Mouse (Mus musculus): Measurements from ENCODE around the gene Arhgef18.

Arhgef18 gene

DNA sequence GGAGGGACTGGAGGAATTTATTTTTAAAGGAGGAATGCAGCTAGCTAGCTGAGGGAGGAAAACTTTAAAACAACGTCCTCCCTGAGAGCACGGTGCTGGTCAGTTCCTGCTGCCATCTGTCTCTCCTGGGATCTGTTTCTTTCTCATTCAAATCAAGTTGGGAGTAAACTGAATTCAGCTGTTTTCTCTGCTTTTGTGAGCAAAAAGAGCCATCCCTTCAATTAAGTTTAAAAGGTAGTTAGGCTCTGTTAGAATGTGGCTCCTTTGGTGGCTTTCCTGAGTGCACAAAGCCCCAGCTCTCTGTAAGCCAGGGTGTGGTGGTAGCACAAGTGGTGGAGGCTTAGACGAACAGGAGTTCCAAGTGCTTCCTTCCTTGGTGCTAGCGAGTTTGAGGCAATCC is 2.4 kb downstream of the Arhgef18 start:
- no peak for DNase-seq (ENCODE audit: low spot score)

DNA sequence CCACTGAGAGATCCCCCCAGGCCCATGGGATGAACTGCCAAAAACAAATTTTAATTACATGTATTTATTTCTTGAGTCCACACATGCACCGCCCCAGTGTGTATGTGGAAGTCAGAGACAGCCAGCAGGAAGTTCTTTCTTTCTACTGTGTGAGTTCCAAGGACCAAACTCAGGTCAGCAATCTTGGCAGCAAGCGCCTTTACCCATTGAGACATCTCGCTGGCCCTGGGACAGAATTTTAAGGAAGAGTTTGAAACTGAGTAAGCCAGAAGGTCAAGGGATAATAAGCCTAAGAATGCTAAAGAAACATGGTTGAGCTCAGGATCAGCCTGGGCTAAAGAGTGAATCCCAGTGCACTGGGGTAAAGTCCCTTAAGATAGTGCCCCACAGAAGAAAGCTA is 4.8 kb downstream of the Arhgef18 start:
- DNase-seq (ENCODE audit: low spot score): no peak

DNA sequence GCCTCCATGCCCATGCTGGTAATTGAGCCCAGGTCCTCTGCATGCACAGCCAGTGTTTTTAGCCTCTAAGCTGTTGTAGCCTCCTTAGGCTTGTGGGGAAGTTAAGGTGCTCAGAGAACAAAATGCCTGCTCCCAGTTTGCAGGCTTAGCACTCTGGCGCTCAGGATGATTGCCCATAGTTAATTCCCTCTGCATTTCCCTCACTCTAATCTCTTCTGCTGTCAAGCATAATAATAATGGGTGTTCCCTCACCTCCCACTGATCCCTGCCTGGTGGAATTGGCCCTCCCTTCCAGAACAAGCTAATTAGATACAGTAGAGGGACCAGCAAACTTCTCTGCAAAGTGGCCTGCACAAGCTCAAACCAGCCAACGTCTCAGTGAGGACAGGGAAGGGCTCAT is 7.7 kb downstream of the Arhgef18 start:
- DNase-seq (ENCODE audit: low spot score): no peak

DNA sequence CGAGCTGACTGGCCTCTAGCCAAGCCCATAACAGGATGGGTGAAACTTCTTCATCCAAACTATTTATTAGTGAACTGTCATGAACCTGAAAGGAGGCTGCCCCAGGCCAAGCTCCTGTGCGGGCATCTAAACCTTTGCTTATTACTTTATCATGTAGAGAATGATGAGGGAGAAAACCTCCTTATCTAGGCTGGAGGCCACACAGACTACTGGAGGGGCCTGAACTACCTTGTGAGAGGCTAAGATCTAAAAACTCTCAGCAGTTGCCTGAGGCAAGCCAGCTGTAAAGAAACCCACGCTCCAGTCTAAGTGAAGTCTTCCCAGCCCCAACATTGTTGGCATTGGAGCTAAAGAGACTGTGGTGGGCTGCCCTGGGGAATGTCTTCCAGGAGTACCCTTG is 14.6 kb downstream of the Arhgef18 start:
- DNase-seq (ENCODE audit: low spot score): no peak

DNA sequence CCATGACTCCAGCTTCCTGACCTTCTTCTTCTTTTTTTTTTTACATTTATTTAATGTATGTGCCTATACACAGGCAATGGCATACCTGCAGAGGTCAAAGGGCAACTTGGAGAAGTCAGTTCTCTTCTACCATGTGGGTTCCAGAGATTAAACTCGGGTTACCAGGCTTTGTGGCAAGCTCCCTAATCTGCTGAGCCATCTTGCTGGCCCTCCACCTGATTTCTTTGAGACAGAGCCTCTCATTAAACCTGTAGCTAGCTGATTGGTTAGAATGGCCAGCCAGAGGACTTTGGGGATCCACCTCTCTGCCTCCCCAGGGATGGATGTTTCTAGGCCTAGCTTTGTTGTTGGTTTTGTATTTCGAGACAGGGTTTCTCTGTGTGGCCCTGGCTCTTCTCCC is 18.3 kb downstream of the Arhgef18 start:
- no peak for DNase-seq (ENCODE audit: low spot score)

DNA sequence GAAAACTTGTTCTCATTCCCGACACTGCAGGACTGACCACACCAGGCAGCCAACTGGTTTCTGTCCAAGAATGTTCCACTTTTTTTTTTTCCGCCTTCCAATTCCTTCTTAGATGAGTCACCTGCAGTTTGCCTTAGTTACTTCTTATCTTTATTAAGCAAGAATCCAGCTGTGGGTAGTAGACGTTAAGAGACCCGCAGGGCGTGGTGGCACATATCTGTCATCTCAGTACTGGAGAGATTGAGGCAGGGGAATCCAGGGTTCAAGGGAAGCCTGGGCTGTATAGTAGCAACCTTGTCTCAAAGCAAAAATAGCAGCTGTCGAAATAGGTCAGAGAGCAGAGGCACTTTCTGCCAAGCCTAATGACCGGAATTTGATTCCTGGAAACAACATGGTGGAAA is 19.1 kb downstream of the Arhgef18 start:
- no peak for DNase-seq (ENCODE audit: low spot score)

DNA sequence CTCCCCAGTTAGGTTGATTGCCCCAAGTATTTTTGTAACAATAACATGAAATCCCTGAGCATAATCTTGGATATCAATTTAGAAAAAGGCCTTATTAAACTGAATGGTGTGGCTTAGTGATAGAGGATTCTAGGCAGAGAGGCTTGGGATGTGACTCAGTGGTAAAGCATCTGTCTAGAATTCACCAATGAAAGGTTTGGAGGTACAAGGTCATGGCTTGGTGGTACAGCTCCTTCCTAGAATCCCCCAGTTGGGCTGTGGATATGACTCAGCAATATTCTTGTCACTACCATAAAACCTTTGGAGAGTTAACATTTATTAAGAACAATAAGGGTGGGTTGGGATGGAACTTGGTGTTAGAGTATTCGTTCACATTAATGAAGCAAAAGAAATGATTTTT is 20.0 kb downstream of the Arhgef18 start:
- DNase-seq (ENCODE audit: low spot score): no peak

DNA sequence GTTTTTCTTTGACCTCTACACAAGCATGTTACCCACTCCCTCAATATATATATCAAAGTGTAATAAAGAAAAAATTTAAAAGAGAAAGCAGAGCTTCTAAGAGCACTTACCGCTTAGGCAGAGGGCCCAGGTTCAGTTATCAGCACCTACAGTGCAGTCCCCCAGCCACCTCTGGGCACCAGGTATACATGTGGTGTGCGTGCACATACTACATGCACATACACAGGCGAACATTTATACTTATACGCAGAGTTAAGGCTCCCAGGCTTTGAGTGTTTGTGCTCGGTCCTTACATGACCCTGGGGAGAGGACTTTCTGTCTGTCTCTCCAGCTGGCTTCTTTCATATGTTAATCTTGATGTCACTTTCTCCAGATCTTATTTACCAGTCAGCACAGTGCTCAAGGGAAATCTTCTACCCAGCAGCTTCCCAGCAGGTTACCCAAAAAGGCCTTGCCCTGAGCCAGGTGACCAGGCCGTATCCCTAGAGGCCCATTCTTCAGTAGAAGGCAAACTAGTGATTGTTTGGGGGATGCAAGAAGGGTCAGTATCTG is 21.9 kb downstream of the Arhgef18 start:
- DNase-seq (ENCODE audit: low spot score): no peak

DNA sequence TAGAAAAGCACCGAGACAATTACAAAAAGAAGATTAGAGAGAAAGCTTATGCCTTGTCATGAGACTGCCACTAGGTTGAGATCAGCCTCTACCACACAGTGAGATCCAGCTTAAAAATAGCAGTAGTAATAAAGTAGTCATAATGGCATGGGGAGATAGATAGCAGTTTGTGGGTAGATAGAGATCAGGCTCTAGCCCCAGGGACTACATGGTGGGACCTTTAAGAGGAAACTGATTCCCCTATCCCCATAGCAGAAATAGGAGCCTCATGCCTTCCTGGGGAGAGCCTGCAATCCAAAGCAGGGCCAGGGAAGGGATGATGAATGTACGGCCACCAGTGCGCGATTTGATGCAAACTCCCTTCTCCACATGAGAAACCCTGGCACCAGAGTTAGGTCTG is 22.5 kb downstream of the Arhgef18 start:
- no peak for DNase-seq (ENCODE audit: low spot score)

DNA sequence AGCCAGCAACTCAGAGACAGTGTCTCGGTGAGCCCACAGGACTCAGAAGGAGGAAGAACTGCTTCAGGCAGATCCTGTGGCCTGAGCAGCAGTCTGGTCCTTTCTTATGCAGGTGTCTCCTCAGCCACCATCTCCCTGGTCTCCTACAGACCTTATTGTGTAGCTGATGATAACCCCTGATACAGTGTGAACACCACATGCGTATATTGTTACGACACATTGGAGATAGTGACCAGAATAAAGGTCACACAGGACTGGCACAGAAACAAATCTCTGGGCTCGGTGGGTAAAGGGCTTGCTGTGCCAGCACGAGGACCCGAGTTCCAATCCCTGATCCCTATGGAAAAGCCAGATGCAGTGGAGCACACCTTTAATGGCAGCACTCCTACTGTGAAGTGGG is 22.9 kb downstream of the Arhgef18 start:
- no peak for DNase-seq (ENCODE audit: low spot score)

DNA sequence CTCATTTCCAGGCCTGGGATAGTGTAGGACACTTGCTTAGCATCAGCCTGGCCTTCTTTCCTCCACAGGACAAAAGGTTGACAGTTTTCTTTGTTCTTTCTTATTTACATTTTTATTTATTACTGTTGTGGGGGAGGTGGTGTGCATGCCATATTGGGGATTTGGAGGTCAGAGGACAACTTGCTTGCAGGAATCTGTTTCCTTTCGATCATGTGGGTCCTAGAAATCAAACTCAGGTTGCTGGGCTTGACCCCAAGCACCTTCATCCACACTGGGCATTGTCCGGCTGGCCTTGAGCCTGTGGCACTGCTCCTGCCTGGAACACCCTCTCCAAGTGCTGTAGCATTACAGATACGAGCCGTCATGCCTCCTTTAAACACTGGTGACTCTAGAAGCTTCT is 24.0 kb downstream of the Arhgef18 start:
- DNase-seq (ENCODE audit: low spot score): no peak

DNA sequence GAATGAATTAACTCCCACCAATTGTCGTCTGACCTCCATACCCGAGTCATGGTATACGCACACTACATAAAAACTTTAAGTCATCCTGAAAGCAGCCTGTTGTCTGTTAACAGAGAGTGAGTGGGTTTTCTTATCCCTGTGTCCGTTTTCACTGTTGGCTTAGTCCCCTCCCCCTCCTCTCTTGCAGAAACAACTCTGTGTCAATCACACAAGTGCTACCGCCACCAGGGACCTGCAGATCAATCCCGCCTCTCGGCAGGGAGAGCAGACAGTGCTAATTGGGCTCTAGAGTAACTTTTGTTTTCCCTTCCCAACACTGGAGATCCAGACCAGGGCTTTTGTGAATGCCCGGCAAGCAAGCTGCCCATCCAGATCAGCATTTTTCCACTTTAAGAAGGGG is 24.6 kb downstream of the Arhgef18 start:
- no peak for DNase-seq (ENCODE audit: low spot score)

DNA sequence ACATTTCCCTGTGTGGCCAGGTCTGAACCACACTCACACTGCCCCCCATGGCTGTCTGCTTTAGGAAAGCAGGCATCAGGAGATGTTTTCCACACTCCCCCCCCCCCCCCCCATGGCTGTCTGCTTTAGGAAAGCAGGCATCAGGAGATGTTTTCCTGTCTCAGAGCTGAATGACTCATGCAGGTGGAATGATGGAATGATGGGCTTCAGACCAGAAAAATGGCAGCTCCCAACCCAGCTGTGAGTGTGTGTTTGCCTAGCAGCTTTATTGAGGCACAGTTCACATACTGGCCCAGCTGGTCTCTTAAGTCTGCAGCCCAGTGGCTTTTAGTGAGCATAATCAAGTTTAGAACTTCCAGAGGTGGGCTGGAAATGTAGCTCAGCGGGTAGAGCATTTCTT is 25.3 kb downstream of the Arhgef18 start:
- DNase-seq (ENCODE audit: low spot score): no peak

DNA sequence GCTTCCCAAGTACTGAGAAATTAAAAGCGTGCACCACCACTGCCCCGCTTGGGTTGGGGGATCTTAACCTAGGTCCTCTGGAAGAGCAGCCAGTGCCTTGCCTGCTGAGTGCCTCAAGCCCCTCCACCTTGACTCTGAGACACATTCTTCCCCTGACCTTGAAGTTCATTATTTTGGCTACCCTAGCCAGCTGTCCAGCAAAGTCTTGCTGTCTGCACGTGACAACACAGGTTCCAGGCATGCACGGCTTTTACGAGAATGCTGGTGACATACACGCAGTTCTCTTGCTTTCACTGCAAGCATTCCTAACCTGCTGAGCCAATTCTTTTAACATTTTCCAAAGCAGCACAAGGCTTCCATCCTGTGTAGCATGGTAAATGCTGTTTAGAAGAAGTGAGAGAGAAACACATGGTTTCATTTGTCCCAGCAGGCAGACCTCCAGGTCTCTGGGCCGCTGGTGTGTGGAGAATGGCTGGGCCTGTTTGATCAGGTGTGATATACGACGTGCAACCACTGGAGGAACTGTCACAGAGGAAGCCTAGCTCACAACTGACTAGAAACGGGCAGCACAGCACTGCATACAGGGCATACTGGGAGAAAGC is 27.4 kb downstream of the Arhgef18 start:
- DNase-seq (ENCODE audit: low spot score): no peak

DNA sequence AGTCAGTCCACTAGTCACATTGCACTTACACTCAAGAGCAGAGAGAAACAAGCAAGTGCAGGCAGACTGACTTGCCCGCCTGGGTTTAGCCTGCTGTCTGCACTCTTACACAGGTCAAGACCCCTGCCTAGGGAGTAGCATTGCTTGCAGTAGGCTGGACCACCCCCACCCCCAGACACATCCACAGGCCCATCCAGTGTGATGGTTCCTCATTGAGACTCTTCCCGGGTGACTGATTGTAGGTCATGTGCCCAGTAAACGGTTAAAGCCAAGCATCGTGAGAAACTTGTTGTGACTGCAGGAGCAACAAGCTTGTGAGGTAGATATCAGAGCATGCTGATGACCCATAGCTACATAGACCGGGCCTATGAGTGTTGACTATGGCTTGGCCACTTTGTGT is 28.7 kb downstream of the Arhgef18 start:
- DNase-seq (ENCODE audit: low spot score): no peak

DNA sequence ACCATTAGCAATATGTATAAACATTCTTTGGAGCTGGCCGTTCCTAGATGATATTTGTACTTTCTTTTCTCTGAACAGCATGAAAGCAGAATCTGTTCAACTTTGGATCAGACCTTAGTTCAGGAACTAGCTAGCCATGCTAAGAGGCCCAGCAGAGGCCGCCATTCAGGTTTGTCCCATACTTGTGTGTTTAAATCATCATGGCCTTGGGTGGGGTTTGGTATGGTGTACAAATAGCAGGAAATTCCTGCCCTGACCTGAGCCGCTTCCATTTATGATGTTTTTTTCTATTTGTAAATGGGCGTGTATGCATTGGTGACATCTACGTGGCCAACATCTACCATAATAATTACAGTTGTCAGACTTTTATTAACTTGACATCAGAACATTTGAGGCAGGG is 32.4 kb downstream of the Arhgef18 start:
- no peak for DNase-seq (ENCODE audit: low spot score)

DNA sequence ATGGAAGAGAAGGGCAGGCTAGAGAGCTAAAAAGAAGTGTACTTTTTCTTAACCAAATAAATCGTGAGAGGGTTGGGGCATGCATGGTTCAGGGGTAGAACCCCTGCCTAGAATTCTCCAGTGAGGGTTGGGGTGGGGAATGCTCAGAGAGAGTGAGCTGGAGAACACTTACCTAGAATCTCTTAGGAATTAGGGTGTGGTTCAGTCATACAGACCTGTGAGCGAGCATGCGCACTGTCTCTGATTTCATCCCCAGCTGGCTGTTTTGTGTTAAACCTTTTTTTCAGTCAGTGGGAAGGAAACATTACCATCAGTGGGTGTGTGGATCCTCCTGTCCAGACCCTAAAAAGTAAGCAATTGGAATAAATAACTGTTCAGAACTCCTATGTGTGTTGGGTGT is 33.4 kb downstream of the Arhgef18 start:
- DNase-seq (ENCODE audit: low spot score): no peak

DNA sequence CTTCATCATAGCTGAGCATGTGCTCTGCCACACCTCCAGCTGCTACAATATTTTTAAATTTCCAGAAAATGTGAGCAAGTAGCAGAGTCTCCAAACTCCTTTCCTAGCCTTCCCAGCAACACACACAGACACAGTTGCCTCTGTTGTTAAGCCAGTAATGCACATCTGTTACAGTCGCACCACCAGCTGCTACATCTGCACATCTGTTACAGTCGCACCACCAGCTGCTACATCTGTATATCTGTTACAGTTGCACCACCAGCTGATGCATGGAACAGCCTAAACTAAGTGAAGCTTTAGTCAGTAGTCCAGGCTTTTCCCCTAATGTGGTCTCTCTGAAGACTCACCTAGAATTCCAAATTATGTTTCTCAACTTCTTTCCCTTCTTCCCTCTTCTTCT is 35.6 kb downstream of the Arhgef18 start:
- DNase-seq (ENCODE audit: low spot score): no peak

DNA sequence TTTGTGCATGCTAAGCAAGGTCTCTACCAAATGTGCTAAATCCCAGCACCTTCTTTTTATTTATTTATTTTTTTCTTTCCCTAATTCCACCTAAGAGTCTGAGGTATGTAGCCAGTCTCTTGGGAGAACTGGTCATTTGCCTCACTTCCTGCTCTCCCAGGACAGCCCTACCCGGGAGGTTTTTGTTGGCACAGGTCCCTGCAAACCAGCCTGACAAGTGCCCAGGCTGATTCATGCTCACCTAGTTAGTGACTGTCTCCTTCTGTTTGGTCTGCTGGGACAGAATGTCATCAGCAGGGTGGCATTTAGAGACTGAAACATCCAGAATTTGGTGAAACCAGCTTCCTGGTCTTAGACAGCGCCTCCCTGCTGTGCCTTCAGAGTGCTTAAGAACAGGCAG is 37.2 kb downstream of the Arhgef18 start:
- DNase-seq (ENCODE audit: low spot score): no peak

DNA sequence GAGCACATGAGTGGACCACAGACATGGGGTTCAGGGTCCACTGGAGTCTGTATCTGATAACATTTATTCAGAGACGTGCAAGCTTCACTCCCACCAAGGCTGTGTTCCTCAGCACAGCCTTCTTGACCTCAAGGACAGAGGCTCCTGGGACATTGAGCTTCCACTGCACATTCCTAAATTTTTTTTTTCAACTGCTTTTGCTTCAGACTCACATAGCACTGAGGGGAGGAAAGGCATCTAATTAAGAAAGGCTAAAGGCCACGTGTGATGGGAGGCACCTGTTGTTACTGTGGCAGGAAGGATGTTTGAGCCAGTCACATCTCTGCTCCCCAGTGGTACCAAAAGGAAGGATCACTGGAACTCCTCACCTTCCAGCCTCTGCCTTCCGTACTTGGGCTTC is 38.3 kb downstream of the Arhgef18 start:
- no peak for DNase-seq (ENCODE audit: low spot score)

DNA sequence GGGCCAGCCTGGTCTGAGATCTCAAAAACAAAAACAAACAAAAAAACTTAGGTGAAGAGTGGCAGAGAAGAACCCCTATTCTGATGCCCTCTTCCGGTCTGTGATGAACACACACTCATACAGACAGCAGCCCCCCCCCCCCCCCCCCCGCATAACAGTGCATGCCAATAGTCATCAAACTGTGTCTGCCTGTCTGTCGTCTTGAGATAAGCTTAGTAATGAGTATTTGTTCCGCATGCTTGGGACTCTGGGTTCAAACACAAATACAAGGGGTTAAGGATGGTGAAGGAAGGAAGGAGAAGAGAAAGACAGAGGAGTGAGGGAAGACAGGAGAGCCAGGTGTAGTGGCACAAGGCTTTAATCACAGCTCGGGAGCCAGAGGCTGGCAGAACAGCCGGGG is 43.7 kb downstream of the Arhgef18 start:
- no peak for DNase-seq (ENCODE audit: low spot score)

DNA sequence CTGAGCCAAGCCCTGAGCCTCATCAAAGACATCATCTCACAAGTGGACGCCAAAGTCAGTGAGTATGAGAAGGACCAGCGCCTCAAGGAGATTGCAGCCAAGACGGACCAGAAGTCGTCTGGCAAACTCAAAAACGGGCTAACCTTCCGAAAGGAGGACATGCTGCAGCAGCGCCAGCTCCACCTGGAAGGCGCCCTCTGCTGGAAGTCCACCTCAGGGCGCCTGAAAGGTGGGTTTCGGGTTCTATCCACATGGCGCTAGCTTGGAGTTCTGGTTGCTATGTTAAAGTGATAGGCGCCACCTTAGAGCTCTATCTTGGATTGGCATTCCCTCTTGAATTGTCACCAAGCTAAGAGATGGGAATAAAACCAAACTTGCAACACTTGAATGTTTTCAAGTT is 46.7 kb downstream of the Arhgef18 start:
- no peak for DNase-seq (ENCODE audit: low spot score)

DNA sequence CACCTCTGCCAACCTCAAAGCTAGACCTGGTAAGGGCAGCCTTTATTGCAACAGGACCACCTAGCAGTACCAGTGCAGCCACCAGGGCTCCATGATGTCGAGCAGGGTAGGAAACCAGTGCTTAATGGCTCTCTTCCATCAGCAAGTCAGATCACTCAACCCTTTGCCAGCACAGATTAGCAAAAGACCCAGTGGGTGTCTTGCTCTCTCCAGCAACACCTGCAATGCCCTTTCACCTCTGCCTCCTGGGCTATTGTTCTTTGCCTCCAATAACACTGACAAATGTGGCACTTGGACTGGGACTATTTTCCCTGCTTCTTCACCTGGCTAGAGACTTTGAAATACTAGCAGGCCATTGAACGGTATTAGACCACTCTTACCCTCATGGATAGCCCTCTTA is 56.4 kb downstream of the Arhgef18 start:
- DNase-seq (ENCODE audit: low spot score): no peak

DNA sequence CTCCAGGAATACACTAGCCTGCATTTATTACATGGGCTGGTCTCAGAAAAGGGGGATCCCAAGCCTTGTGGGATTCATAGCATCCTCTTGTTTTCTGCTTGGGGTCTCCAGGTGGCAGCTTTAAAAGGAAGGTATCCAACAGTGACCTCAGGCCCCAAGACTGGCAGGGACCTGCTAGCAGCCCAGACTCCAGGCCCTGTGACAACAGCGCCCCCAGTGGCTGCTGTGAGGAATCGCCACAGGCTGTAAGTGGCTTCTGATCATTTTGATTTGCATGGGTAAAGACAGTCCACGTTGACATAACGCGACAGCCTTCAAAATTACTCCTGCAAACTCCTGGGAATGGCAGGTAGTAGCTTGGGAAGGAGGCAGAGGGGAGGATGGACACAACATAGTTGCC is 57.9 kb downstream of the Arhgef18 start:
- no peak for DNase-seq (ENCODE audit: low spot score)

DNA sequence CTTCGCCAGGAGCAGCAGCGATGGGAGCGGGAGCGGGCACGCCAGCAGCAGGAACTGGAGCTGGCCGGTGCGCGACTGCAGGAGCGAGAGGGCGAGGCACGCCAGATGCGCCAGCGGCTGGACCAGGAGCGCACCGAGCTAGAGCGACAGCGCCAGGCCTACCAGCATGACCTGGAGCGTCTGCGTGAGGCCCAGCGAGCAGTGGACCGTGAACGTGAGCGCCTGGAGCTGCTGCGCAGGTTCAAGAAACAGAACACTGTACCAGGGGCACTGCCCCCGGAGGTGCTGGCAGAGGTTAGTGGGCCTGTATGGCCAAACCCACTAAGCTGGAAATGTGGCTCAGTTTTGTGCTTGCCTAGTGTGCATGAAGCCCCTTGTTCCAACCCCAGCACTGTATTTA is 59.2 kb downstream of the Arhgef18 start:
- no peak for DNase-seq (ENCODE audit: low spot score)

Data from layer of hippocampus, adult 9-10 months (tissue).